8 mouse cellular contexts compared by ENCODE assay signal in the genomic region with DNA sequence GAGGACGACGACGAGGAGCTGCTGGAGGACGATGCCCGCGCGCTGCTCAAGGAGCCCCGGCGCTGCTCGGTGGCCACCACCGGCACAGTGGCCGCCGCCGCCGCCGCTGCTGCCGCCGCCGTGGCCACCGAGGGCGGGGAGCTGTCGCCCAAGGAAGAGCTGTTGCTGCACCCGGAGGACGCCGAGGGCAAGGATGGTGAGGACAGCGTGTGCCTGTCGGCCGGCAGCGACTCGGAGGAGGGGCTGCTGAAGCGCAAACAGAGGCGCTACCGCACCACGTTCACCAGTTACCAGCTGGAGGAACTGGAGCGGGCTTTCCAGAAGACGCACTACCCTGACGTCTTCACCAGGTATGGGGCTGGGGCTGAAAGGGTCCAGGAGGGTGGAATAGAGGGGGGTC. TPM values are rescaled to one million over a fixed set of nuclear protein-coding genes. Genes with fewer than 3 reads are reported as not detected.
DNase-seq lines count a peak whose midpoint lies in the region; ATAC-seq and TF ChIP-seq lines count a peak whose summit lies in the region.

No protein-coding gene starts in this region.

- no peaks in the 10 kb centered on the region for H3K9me3 ChIP-seq in liver, embryonic 11.5 days (ENCODE audit: control insufficient read depth, low read length)
- no peaks in the 10 kb centered on the region for H3K9me3 ChIP-seq in stomach, embryonic 16.5 days (replicated peaks; ENCODE audit: control insufficient read depth, low read length)

- H3K36me3 ChIP-seq in spleen, adult 2 months (ENCODE audit: control insufficient read depth, insufficient read depth, low read length), result no peaks in the 10 kb centered on the region
- no peaks in the 10 kb centered on the region for H3K36me3 ChIP-seq in liver, embryonic 11.5 days (ENCODE audit: control insufficient read depth, insufficient read depth, low read length)
- no peaks in the 10 kb centered on the region for H3K36me3 ChIP-seq in stomach, embryonic 16.5 days (ENCODE audit: control insufficient read depth, insufficient read depth, low read length)

- WGBS in cerebellum, adult 2 months, result 8% methylated on average over 37 of the region's 37 CpGs
- 22% methylated on average over 34 of the region's 37 CpGs for WGBS in spleen, adult 2 months
- WGBS in liver, embryonic 11.5 days, result 12% methylated on average over 37 of the region's 37 CpGs
- WGBS in stomach, embryonic 16.5 days, result 7% methylated on average over 32 of the region's 37 CpGs

- peak in 1 of 2 experiments; percentile 16 for DNase-seq in cerebellum, adult 2 months
- DNase-seq in cerebellum, adult 18-20 months, result no peak
- no peak for DNase-seq in spleen, adult 2 months (ENCODE audit: low read depth in 1 of 2, low spot score in 2 of 2)
- DNase-seq in spleen, adult 18-20 months, result no peak
- no peak for DNase-seq in liver, embryonic 11.5 days (ENCODE audit: low spot score)
- no peak for DNase-seq in layer of hippocampus, adult 18-20 months (ENCODE audit: low spot score in 2 of 2)
- DNase-seq in left cerebral cortex, adult 9 months (ENCODE audit: low spot score in 2 of 2), result no peak

- H3K4me1 ChIP-seq in cerebellum, adult 2 months (ENCODE audit: control insufficient read depth, insufficient read depth, low read length), result no peaks in the 10 kb centered on the region
- H3K4me1 ChIP-seq in spleen, adult 2 months (ENCODE audit: control insufficient read depth, insufficient read depth, insufficient read length), result peaks cover 5% of the 10 kb centered on the region
- H3K4me1 ChIP-seq in liver, embryonic 11.5 days (replicated peaks; ENCODE audit: control insufficient read depth, insufficient read depth, low read length), result 0 out of 2 replicates have a peak, but pooled peaks cover 2% of the 10 kb centered on the region
- no peaks in the 10 kb centered on the region for H3K4me1 ChIP-seq in stomach, embryonic 16.5 days (ENCODE audit: control insufficient read depth, insufficient read depth, low read length)

- no peak for ATAC-seq in liver, embryonic 11.5 days (replicated peaks; ENCODE audit: low FRiP score)
- ATAC-seq in stomach, embryonic 16.5 days (ENCODE audit: insufficient read depth, low FRiP score), result no peak

- no peak for TF ChIP-seq CTCF in cerebellum, adult 2 months (IDR thresholded peaks at IDR 0.05; ENCODE audit: borderline replicate concordance, insufficient read depth, low read depth, low read length)
- TF ChIP-seq CTCF in spleen, adult 2 months (IDR thresholded peaks at IDR 0.05; ENCODE audit: extremely low read depth, insufficient read depth, insufficient read length, insufficient replicate concordance), result no peak

- no peak for TF ChIP-seq POLR2A in cerebellum, adult 2 months (IDR thresholded peaks at IDR 0.05; ENCODE audit: borderline replicate concordance, insufficient read depth, low read length)
- TF ChIP-seq POLR2A in spleen, adult 2 months (IDR thresholded peaks at IDR 0.05; ENCODE audit: low read depth, low read length), result no peak

- no peak overlapping the region for H3K27ac ChIP-seq in cerebellum, adult 2 months (ENCODE audit: insufficient read depth, low read length)
- H3K27ac ChIP-seq in spleen, adult 2 months (ENCODE audit: insufficient read depth, low read length), result no peak overlapping the region
- no peak overlapping the region for H3K27ac ChIP-seq in liver, embryonic 11.5 days (ENCODE audit: low read depth, low read length)
- H3K27ac ChIP-seq in stomach, embryonic 16.5 days (ENCODE audit: low read length), result no peak overlapping the region

- H3K27me3 ChIP-seq in cerebellum, adult 2 months (ENCODE audit: control insufficient read depth, insufficient read depth, low read length), result peaks cover 6% of the 10 kb centered on the region; the same call in 1 of the 2 replicates
- H3K27me3 ChIP-seq in spleen, adult 2 months (ENCODE audit: control insufficient read depth, insufficient read depth, low read length), result peaks cover 14% of the 10 kb centered on the region
- peaks cover 100% of the 10 kb centered on the region for H3K27me3 ChIP-seq in liver, embryonic 11.5 days (replicated peaks; ENCODE audit: control insufficient read depth, insufficient read depth, low read length)
- H3K27me3 ChIP-seq in stomach, embryonic 16.5 days (ENCODE audit: control insufficient read depth, insufficient read depth, low read length), result peaks cover 86% of the 10 kb centered on the region

- H3K4me3 ChIP-seq in cerebellum, adult 2 months (replicated peaks; ENCODE audit: insufficient read depth, low read depth, low read length), result peak overlapping the region; percentile 39
- peak overlapping the region; percentile 27; the same call in 1 of the 2 replicates for H3K4me3 ChIP-seq in spleen, adult 2 months (ENCODE audit: extremely low read depth, insufficient read depth, insufficient read length)
- H3K4me3 ChIP-seq in liver, embryonic 11.5 days (ENCODE audit: low read depth, low read length), result peak overlapping the region; percentile 34
- H3K4me3 ChIP-seq in stomach, embryonic 16.5 days (replicated peaks; ENCODE audit: low read length), result peak overlapping the region; percentile 34

- H3K9ac ChIP-seq in liver, embryonic 11.5 days (ENCODE audit: low read depth, low read length), result no peak overlapping the region
- H3K9ac ChIP-seq in stomach, embryonic 16.5 days (ENCODE audit: low read length), result no peak overlapping the region

- peak overlapping the region; percentile 58 for H3K4me2 ChIP-seq in liver, embryonic 11.5 days
- peak overlapping the region; percentile 48 for H3K4me2 ChIP-seq in stomach, embryonic 16.5 days (ENCODE audit: low read depth, low read length)

RNA-seq across cellular contexts. Expression of a gene that starts 2.8 kb away (rescaled TPM):
- polyA plus RNA-seq in cerebellum, adult 2 months (2012; rRNA removed), result not detected in 2 replicates
- polyA plus RNA-seq in spleen, adult 2 months (2012; rRNA removed), result not detected in 2 replicates
- 0.40 and 0.69 TPM in 2 replicates for polyA plus RNA-seq in liver, embryonic 11.5 days (2014; fragmentation: Nextera tagmentation; extraction: Ambion mirVana)
- polyA plus RNA-seq in stomach, embryonic 16.5 days (2015; fragmentation: Nextera tagmentation; extraction: Ambion mirVana), result 0.19 and 0.22 TPM in 2 replicates
- 10 to 100 TPM; 19.0 to 22.8 TPM for total RNA-seq in layer of hippocampus, adult 18-20 months (2021)
